Mouse (Mus musculus) cerebellum, adult 8-10 months (tissue): ENCODE measurements around the gene Nfix.

ENCODE experiments used
- DNase-seq: peaks from one replicate; pipeline ENCODE4 v3.0.0; 2022

Gene Nfix

GRCm38 (mm10) chr8:84732996-84733395 lies 67.1 kb downstream of the Nfix start:
- DNase-seq = no peak

GRCm38 (mm10) chr8:84732545-84732944 lies 67.6 kb downstream of the Nfix start:
- DNase-seq = no peak

GRCm38 (mm10) chr8:84731371-84732177 lies 68.6 kb downstream of the Nfix start:
- no peak for DNase-seq

DNA sequence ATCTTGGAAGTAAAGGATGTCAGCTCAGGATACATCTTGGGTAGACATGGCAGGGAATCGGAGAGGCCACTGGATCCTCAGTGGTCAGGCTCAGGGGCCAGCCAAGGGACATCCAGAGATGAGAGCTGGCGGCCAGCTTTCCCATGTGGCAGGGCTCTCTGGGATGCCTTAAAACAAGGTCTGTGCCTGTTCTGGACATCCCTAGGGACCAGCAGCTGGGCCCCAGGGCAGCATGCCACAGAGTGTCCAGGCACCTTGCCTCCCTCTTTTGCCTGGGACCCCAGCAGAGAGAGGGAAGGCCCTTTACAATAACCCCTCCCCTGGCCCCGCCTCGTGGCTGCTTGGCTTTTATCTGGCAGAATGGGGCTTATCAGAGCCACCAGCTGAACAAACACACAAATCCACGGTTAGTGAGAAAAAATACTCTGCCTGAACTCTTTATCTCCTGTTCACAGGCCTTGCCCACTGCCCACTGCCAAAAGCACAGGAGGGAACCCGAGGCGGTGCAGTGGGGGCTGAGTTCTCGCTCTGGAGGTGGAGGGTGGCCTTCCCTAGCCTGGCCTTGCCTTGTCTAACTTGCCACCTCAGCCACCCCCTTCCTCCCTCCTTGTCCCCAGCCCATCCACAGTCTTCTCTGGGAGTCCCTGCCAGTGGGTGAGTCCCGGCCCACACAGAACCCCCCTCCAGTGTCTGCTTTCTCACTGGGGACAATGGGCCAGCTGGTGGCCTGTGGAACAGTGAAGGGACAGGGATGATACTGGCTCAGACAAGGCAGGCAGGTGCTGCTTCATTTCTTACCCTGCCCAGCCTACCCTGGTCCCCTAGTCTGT lies 69.4 kb downstream of the Nfix start:
- DNase-seq = no peak

DNA sequence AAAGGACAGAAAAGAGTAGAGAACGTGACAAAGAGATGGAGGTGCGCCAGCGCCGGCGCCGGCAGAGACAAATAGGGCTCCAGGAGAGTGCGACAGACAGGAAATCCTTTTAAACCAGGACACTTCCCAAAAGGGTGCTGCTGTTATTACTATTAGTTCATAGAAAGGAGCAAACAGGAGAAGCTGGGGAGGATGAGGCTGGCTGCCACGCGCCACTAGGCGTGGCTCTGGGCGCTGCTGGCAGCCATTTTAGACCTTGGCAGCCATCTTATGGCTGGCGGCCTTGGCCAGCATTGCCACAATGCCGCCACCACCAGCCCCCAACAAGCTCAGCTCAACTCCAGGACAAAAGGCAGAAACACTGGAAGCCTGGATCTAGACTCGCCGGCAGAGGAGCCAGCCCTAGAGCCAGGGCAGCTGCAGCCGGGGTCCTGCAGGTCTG lies 70.2 kb downstream of the Nfix start:
- DNase-seq = no peak

DNA sequence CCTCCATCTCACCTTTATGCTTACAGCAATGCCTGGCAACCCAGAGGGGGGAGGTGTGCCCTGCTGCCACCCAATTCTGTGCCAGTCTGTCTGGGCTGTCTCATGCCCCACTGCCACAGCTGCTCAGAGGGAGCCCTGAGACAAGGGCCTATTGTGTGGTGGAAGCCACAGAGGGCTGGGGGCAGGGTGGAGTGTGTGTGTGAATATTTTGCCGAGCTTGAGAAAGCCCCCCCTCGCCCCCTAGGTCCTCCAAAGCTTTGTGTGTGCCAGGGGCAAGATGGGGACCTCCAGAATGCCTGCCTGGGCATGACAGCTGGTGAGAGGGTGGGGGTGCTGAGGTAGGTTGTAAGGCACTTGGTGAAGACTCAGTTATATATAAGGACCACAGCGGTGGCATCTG lies 71.7 kb downstream of the Nfix start:
- no peak for DNase-seq

- DNase-seq = no peak
These were observed 74.2 kb downstream of the Nfix start for GRCm38 (mm10) chr8:84725941-84726259.

DNA sequence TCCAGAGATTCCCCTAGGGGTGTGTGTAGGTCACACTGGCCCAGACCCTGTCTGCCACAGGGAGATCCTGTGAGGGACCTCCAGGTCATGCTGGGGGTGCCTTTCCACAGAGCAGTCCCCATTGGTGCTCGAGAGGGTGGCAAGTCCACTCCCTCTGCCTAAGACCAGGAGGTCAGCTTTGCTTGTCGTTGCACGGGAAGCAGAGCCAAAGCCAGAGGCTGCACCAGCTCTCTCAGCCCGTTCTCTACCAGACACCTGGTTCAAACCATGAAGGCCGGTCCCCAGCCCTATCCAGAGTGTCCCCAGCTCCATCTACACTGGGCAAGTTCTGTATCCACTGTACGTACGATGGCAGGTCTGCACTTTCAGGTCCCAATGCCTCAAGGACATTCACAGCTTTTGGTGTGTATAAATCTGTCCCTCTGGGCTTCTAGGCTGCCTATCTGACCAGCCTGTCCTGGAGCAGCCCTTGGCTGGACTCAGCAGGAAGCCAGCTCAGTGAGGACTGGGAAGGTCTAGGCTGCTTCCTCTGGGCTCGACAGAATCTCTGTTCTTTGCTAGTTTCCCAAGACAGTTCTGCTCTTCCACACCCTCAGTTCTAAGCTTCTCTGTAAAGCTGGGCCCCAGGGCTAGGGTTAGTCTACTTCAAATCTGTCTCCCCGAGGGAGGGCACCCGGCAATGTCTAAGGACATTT lies 74.8 kb downstream of the Nfix start:
- peak; percentile 30 for DNase-seq

DNA sequence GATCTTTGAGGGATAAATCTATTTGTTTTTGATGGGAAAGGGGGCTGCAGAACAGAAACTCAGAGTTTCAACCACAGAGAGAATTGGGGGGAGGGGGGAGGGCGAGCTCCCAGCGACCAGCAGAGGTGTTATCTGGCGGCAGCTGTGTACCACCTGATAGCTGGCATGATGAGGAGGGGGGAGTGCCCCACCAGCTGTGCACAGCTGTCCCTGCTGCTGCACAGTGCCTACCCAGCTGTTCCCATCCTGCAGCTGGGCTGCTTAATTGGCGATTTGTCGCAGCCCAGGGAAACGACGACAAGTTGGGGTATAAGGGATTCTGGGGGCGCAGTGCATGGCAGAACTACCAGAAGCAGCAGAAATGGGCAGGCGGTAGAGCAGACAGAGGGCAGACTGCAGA lies 75.5 kb downstream of the Nfix start:
- DNase-seq = no peak

- DNase-seq = peak; percentile 51
These were observed 76.6 kb downstream of the Nfix start for GRCm38 (mm10) chr8:84723571-84723900.

GRCm38 (mm10) chr8:84722850-84723570 lies 77.1 kb downstream of the Nfix start, which contains the start of gene G430095P16Rik:
Gene G430095P16Rik (plus strand): TSS chr8:84723007.
- peak; percentile 60 for DNase-seq

GRCm38 (mm10) chr8:84722530-84722849 lies 77.7 kb downstream of the Nfix start:
- no peak for DNase-seq

DNA sequence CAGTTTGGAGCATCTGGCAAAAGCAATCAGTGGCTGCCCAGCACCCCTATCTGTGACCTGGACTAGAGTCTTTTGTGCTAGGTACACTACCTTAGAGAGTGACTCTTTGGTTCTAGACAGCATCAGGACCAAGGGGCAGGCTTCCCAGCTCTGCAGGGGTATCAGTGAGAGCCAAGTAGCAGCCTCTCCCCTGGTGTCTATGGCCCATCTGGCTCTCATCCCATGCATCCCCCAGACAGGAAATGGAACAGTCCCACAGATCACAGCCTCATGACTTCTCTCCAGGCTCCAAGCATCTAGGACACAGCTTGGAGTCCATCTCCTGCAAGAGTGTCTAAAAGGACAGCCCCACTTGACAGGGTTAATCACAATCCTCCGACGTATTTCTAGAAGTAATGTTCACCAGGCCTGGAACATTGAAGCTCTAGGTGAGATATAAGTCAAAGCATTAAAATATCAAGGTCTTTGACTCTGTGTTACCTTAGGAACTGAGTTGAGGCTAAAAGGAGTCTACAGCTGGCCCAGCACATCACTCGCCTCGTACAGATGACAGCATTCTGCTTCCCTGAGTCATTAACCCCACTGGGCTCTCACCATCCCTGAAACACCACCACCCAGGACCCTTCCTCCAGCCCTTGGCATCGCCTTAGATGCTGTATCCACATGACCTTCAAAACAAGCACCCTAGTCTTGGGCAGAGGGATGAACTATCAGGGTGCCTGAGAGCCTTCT lies 81.0 kb downstream of the Nfix start:
- DNase-seq = no peak

- DNase-seq = no peak
These were observed 81.7 kb downstream of the Nfix start for GRCm38 (mm10) chr8:84718476-84718875.

DNA sequence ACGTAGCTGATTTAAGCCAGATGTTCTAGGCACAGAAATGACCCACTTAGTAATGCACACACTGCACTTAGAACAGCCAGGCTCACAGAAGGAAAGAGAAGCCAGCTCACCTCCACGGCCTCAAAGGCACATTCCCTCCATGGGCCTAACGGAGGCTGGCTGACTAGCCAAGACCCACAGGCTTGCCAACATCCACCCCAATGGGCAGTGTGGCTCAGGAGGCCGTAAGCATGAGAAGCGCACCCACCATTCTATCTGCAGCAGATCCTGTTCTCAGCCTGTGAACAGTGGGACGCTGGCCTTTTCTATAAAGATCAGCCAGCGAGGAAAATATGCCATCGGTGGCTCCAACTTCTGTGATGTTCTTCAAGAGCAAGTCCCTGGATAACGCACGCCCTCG lies 83.4 kb downstream of the Nfix start:
- DNase-seq = no peak

DNA sequence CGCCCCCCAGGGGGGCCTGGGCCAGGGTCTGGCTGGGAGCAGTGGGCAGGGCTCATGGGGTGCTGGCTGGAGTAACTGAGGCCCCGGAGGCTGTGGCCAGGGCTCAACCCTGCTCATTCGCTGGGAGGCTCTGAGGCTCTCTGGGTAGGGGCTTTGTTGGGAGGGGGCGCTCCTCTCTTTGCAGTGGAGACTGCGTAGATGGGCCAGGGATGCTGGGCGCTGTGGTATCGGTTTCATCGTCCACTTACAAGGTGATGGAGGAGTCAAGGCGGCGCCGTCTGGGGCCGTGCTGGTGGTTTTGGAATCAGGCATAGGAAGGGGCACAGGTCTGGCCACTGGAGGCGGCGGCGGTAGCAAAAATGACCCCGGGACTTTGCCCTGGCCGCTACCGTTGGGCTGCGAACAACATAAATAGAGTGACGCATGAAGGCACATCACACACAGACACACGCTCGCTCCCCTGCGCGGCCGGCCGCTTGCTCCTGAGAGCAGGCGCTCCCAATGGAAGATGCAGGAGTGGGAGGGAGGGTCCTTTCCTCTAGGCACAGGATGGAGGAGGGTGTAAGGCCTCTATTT lies 84.2 kb downstream of the Nfix start:
- no peak for DNase-seq

DNA sequence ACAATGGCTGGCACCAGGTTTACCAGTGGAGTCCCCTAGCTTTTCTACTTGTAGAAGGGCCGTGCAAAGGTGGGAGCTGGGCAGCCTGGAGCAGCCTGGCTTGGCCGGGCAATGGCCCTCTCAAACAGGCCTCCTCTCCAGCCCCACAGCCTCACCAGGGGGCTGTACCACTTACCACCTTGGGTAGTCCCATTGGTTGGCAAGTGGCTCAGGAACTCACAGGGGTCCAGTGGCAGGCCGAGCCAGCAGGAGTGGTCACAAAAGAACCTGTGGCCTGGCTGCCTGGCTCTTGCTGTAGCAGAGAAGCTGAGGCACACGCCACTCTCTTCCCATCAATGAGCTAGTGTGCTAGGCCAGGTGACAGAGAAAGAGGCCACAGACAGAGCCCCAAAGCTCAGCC lies 86.0 kb downstream of the Nfix start:
- DNase-seq = no peak

- DNase-seq = no peak
These were observed 86.8 kb downstream of the Nfix start for GRCm38 (mm10) chr8:84713381-84713780.

- DNase-seq = no peak
These were observed 87.4 kb downstream of the Nfix start for GRCm38 (mm10) chr8:84712759-84713120.

- DNase-seq = no peak
These were observed 88.0 kb downstream of the Nfix start for GRCm38 (mm10) chr8:84711933-84712758.

DNA sequence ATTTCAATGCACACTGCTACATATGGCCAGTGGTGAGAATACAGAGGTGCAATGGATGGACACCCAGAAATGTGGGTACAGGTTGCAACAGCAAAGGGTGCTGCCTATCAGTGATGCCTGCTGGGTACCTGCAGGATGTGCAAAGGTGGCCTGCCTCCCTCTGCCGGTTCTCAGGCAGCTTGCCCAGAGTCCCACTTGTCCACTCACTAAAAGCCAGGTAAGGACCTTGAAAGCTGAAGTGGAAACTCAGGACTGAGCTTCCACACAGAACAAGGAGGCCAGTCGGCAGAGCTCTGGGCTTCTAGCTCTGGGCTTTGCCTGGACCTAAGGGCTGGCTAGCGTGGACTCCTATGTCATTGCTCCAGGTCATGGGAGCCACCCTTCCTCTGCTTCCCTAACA lies 88.8 kb downstream of the Nfix start:
- no peak for DNase-seq
